Mouse (Mus musculus) intestine, embryonic 15.5 days (tissue): ENCODE results near the gene Phf6. TPM values are rescaled to one million over a fixed set of nuclear protein-coding genes. Genes with fewer than 3 reads are reported as not detected.

Experiments
- ATAC-seq: fragments of 200-750 bp; cut with Nextera tagmentation; 2 replicates; pipeline ENCODE4 v1.8.0; 2017; ENCODE audit warnings: moderate TSS enrichment, moderate library complexity
- H3K27ac ChIP-seq: fragments of 300-500 bp; sonication (generic); 2 replicates; pipeline ENCODE4 v1.5.1; 2015; ENCODE audit warnings: mild to moderate bottlenecking, inconsistent platforms
- H3K27me3 ChIP-seq: fragments of 300-500 bp; sonication (generic); replicated peaks from 2 replicates; pipeline ENCODE4 v1.6.1; 2015; ENCODE audit warnings: inconsistent platforms
- H3K36me3 ChIP-seq: fragments of 300-500 bp; sonication (generic); 2 replicates; pipeline ENCODE4 v1.6.1; 2015; ENCODE audit warnings: inconsistent platforms
- H3K4me1 ChIP-seq: fragments of 300-500 bp; sonication (generic); replicated peaks from 2 replicates; pipeline ENCODE4 v1.6.1; 2015; ENCODE audit warnings: inconsistent platforms
- H3K4me2 ChIP-seq: fragments of 300-500 bp; sonication (generic); replicated peaks from 2 replicates; pipeline ENCODE4 v1.6.1; 2015; ENCODE audit warnings: mild to moderate bottlenecking, inconsistent platforms
- H3K4me3 ChIP-seq: fragments of 300-500 bp; sonication (generic); replicated peaks from 2 replicates; pipeline ENCODE4 v1.5.1; 2015; ENCODE audit warnings: inconsistent platforms
- H3K9ac ChIP-seq: fragments of 300-500 bp; sonication (generic); 2 replicates; pipeline ENCODE4 v1.6.1; 2015; ENCODE audit warnings: inconsistent platforms
- H3K9me3 ChIP-seq: fragments of 300-500 bp; sonication (generic); 2 replicates; pipeline ENCODE4 v1.6.1; 2016; ENCODE audit warnings: inconsistent platforms
- WGBS: fragments of 180-500 bp; shearing (Covaris S2); methylation state at CpG from one replicate; pipeline ENCODE4 v1.1.7; 2015; 5-methylcytosine and 5-hydroxymethylcytosine counted together
- polyA plus RNA-seq: library from polyadenylated mRNA; unstranded; fragments of >200 nt; fragmentation: Nextera tagmentation; extraction: Ambion mirVana; gene quantifications from 2 replicates; pipeline ENCODE4 v1.2.1, GENCODE M21; 2015

Phf6 gene
- polyA plus RNA-seq, 1 experiment from 2014 or later, result 28.6 TPM

- Histone ChIP-seq H3K4me1 (no peaks in the 10 kb centered on the region), H3K4me2 (no peak overlapping the region), H3K9ac (no peak overlapping the region), H3K27ac (no peak overlapping the region), H3K36me3 (no peaks in the 10 kb centered on the region), H3K9me3 (no peaks in the 10 kb centered on the region), H3K4me3 (no peak overlapping the region), H3K27me3 (no peaks in the 10 kb centered on the region)
- WGBS, result 92% methylated on average over 1 of the region's 1 CpGs
- ATAC-seq, result no peak
Observed at GRCm38 (mm10) chrX:52932161-52932560, 20.1 kb downstream of the Phf6 start.

GRCm38 (mm10) chrX:52934496-52934895, 22.4 kb downstream of the Phf6 start:
- Histone ChIP-seq H3K27ac (no peak overlapping the region), H3K9ac (no peak overlapping the region), H3K4me3 (no peak overlapping the region), H3K9me3 (no peaks in the 10 kb centered on the region), H3K27me3 (no peaks in the 10 kb centered on the region), H3K4me1 (no peaks in the 10 kb centered on the region), H3K4me2 (no peak overlapping the region), H3K36me3 (no peaks in the 10 kb centered on the region)
- WGBS, result 36% methylated on average over 2 of the region's 2 CpGs
- ATAC-seq, result no peak

- H3K36me3 ChIP-seq, result no peaks in the 10 kb centered on the region
- no peak overlapping the region for H3K9ac ChIP-seq
- no peaks in the 10 kb centered on the region for H3K4me1 ChIP-seq
- H3K27ac ChIP-seq, result no peak overlapping the region
- no peaks in the 10 kb centered on the region for H3K9me3 ChIP-seq
- H3K27me3 ChIP-seq, result no peaks in the 10 kb centered on the region
- 79% methylated on average over 5 of the region's 5 CpGs for WGBS
- ATAC-seq, result peak; percentile 41; the same call in 1 of the 2 replicates
- H3K4me3 ChIP-seq, result no peak overlapping the region
- no peak overlapping the region for H3K4me2 ChIP-seq
Observed at GRCm38 (mm10) chrX:52945509-52945908, 33.4 kb downstream of the Phf6 start.

GRCm38 (mm10) chrX:52949713-52950112, 37.6 kb downstream of the Phf6 start:
- H3K9ac ChIP-seq, result no peak overlapping the region
- no peak overlapping the region for H3K4me3 ChIP-seq
- no peaks in the 10 kb centered on the region for H3K27me3 ChIP-seq
- H3K9me3 ChIP-seq, result no peaks in the 10 kb centered on the region
- no peak overlapping the region for H3K4me2 ChIP-seq
- H3K4me1 ChIP-seq, result no peaks in the 10 kb centered on the region
- no peak overlapping the region for H3K27ac ChIP-seq
- no peak for ATAC-seq
- WGBS, result 71% methylated on average over 2 of the region's 2 CpGs
- no peaks in the 10 kb centered on the region for H3K36me3 ChIP-seq

GRCm38 (mm10) chrX:52956942-52957341, 44.9 kb downstream of the Phf6 start:
- no peaks in the 10 kb centered on the region for H3K36me3 ChIP-seq
- no peak overlapping the region for H3K9ac ChIP-seq
- no peaks in the 10 kb centered on the region for H3K9me3 ChIP-seq
- H3K4me3 ChIP-seq, result no peak overlapping the region
- H3K27ac ChIP-seq, result no peak overlapping the region
- ATAC-seq, result no peak
- H3K27me3 ChIP-seq, result no peaks in the 10 kb centered on the region
- WGBS, result 80% methylated on average over 4 of the region's 4 CpGs
- no peak overlapping the region for H3K4me2 ChIP-seq
- H3K4me1 ChIP-seq, result no peaks in the 10 kb centered on the region

GRCm38 (mm10) chrX:52961559-52962110, 49.6 kb downstream of the Phf6 start:
- Histone ChIP-seq H3K27me3 (no peaks in the 10 kb centered on the region), H3K9ac (no peak overlapping the region), H3K9me3 (no peaks in the 10 kb centered on the region), H3K4me1 (no peaks in the 10 kb centered on the region), H3K36me3 (no peaks in the 10 kb centered on the region), H3K27ac (no peak overlapping the region), H3K4me3 (no peak overlapping the region), H3K4me2 (no peak overlapping the region)
- no peak for ATAC-seq
- 63% methylated on average over 5 of the region's 5 CpGs for WGBS

GRCm38 (mm10) chrX:52965149-52965548, 53.1 kb downstream of the Phf6 start:
- no peak for ATAC-seq

GRCm38 (mm10) chrX:52971211-52972006, 59.3 kb downstream of the Phf6 start:
- Histone ChIP-seq H3K27ac (no peak overlapping the region), H3K4me2 (no peak overlapping the region), H3K4me3 (no peak overlapping the region), H3K9ac (no peak overlapping the region), H3K9me3 (no peaks in the 10 kb centered on the region), H3K4me1 (no peaks in the 10 kb centered on the region; the same call in 1 of the 2 replicates), H3K36me3 (no peaks in the 10 kb centered on the region), H3K27me3 (no peaks in the 10 kb centered on the region)
- WGBS, result 43% methylated on average over 3 of the region's 3 CpGs
- ATAC-seq, result peak; percentile 69; the same call in 1 of the 2 replicates

More at GRCm38 (mm10) chrX:52965149-52965548, 53.1 kb downstream of the Phf6 start:
- H3K27me3 ChIP-seq, result no peaks in the 10 kb centered on the region
- no peaks in the 10 kb centered on the region for H3K9me3 ChIP-seq
- H3K4me3 ChIP-seq, result no peak overlapping the region
- no peaks in the 10 kb centered on the region for H3K36me3 ChIP-seq
- no peak overlapping the region for H3K27ac ChIP-seq
- no peak overlapping the region for H3K4me2 ChIP-seq
- WGBS, result 83% methylated on average over 2 of the region's 2 CpGs
- H3K4me1 ChIP-seq, result no peaks in the 10 kb centered on the region
- H3K9ac ChIP-seq, result no peak overlapping the region

- no peak overlapping the region for H3K4me3 ChIP-seq
- no peak overlapping the region for H3K27ac ChIP-seq
- WGBS, result 61% methylated on average over 1 of the region's 1 CpGs
- H3K9ac ChIP-seq, result no peak overlapping the region
- no peaks in the 10 kb centered on the region for H3K27me3 ChIP-seq
- no peaks in the 10 kb centered on the region; the same call in 1 of the 2 replicates for H3K4me1 ChIP-seq
- no peaks in the 10 kb centered on the region for H3K36me3 ChIP-seq
- H3K4me2 ChIP-seq, result no peak overlapping the region
- ATAC-seq, result no peak
- H3K9me3 ChIP-seq, result no peaks in the 10 kb centered on the region
Observed at GRCm38 (mm10) chrX:52972129-52972528, 60.1 kb downstream of the Phf6 start.

- no peak overlapping the region for H3K4me3 ChIP-seq
- no peak overlapping the region for H3K9ac ChIP-seq
- H3K4me1 ChIP-seq, result no peaks in the 10 kb centered on the region; the same call in 1 of the 2 replicates
- no peaks in the 10 kb centered on the region for H3K9me3 ChIP-seq
- no peak for ATAC-seq
- no peak overlapping the region for H3K27ac ChIP-seq
- WGBS, result 88% methylated on average over 1 of the region's 1 CpGs
- H3K27me3 ChIP-seq, result no peaks in the 10 kb centered on the region
- no peak overlapping the region for H3K4me2 ChIP-seq
- no peaks in the 10 kb centered on the region for H3K36me3 ChIP-seq
Observed at GRCm38 (mm10) chrX:52972680-52973079, 60.6 kb downstream of the Phf6 start.

- no peak overlapping the region for H3K27ac ChIP-seq
- no peak overlapping the region for H3K4me2 ChIP-seq
- ATAC-seq, result no peak
- H3K9ac ChIP-seq, result no peak overlapping the region
- H3K4me3 ChIP-seq, result no peak overlapping the region
- 53% methylated on average over 1 of the region's 1 CpGs for WGBS
- H3K9me3 ChIP-seq, result no peaks in the 10 kb centered on the region
- H3K27me3 ChIP-seq, result no peaks in the 10 kb centered on the region
- no peaks in the 10 kb centered on the region for H3K36me3 ChIP-seq
- H3K4me1 ChIP-seq, result no peaks in the 10 kb centered on the region
Observed at GRCm38 (mm10) chrX:52978576-52978975, 66.5 kb downstream of the Phf6 start.

GRCm38 (mm10) chrX:52981378-52981777, 69.3 kb downstream of the Phf6 start:
- 64% methylated on average over 3 of the region's 3 CpGs for WGBS
- ATAC-seq, result no peak
- Histone ChIP-seq H3K9ac (no peak overlapping the region), H3K4me3 (no peak overlapping the region), H3K27me3 (no peaks in the 10 kb centered on the region), H3K4me2 (no peak overlapping the region), H3K27ac (no peak overlapping the region), H3K36me3 (no peaks in the 10 kb centered on the region), H3K4me1 (no peaks in the 10 kb centered on the region), H3K9me3 (no peaks in the 10 kb centered on the region)
